Mouse (Mus musculus) CH12.LX (cell line): ENCODE data around the gene Spp1.

Source experiments
- CTCF ChIP-seq, 2 experiments: IDR thresholded peaks in 1 of 2; conservative IDR thresholded peaks in 1 of 2; 2 replicates each; pipeline ENCODE4 v1.5.1; 2011 to 2012; ENCODE audit warnings: low read depth in 2 of 2, low read length in 2 of 2, improper control_type of control experiment in 1 of 2, inconsistent platforms in 1 of 2, mild to moderate bottlenecking in 1 of 2, moderate library complexity in 1 of 2
- E2F4 ChIP-seq: IDR thresholded peaks from 2 replicates; pipeline ENCODE4 v1.6.1; 2011; ENCODE audit warnings: low read depth, low read length, improper control_type of control experiment; ENCODE audit not compliant: insufficient replicate concordance
- ETS1 ChIP-seq: conservative IDR thresholded peaks from 2 replicates; pipeline ENCODE4 v1.6.1; 2012; ENCODE audit warnings: low read depth, mild to moderate bottlenecking, inconsistent platforms, low read length, improper control_type of control experiment, moderate library complexity
- MEF2A ChIP-seq: IDR thresholded peaks from 2 replicates; pipeline ENCODE4 v1.6.1; 2014; ENCODE audit warnings: low read depth, mild to moderate bottlenecking, inconsistent platforms, low read length, improper control_type of control experiment, borderline replicate concordance
- NELFE ChIP-seq: IDR thresholded peaks from 2 replicates; pipeline ENCODE4 v1.6.1; 2011; ENCODE audit warnings: low read depth, low read length, improper control_type of control experiment
- POLR2A ChIP-seq: IDR thresholded peaks from 2 replicates; pipeline ENCODE4 v1.6.1; 2011; ENCODE audit warnings: low read depth, mild to moderate bottlenecking, improper control_type of control experiment, low read length
- SIN3A ChIP-seq: IDR thresholded peaks from 2 replicates; pipeline ENCODE4 v1.6.1; 2012; ENCODE audit warnings: low read length, improper control_type of control experiment, inconsistent platforms
- TBP ChIP-seq: conservative IDR thresholded peaks from 2 replicates; pipeline ENCODE4 v1.6.1; 2011; ENCODE audit warnings: low read depth, low read length, improper control_type of control experiment

GRCm38 (mm10) chr5:104454564-104454963 is 19.6 kb downstream of the Spp1 start:
- TF ChIP-seq SIN3A = no peak
- TF ChIP-seq NELFE = no peak
- no peak for TF ChIP-seq POLR2A
- TF ChIP-seq E2F4 = no peak
- TF ChIP-seq CTCF (conservative IDR thresholded peaks at IDR 0.05 in 1 of 2, IDR thresholded peaks at IDR 0.05 in 1 of 2; ENCODE audit: low read depth in 2 of 2, low read length in 2 of 2) = no peak
- TF ChIP-seq TBP = no peak
- TF ChIP-seq ETS1 = no peak
- TF ChIP-seq MEF2A = no peak
